Mouse (Mus musculus): ENCODE results near the gene B4galnt4. TPM values are rescaled to one million over a fixed set of nuclear protein-coding genes. Genes with fewer than 3 reads are reported as not detected.

The B4galnt4 gene
- total RNA-seq, 2 experiments from 2014 or later, result not detected

- ATAC-seq (replicated peaks; ENCODE audit: low FRiP score, poor library complexity, severe bottlenecking), result no peak
These were observed 39.2 kb downstream of the B4galnt4 start, which contains the start of gene Sigirr for GRCm38 (mm10) chr7:141099911-141100691. Gene Sigirr (minus strand): TSS chr7:141100572.

- peak; percentile 52 for ATAC-seq (replicated peaks; ENCODE audit: low FRiP score, poor library complexity, severe bottlenecking)
These were observed 42.3 kb downstream of the B4galnt4 start for GRCm38 (mm10) chr7:141103161-141103560.

GRCm38 (mm10) chr7:141115874-141116273, 55.0 kb downstream of the B4galnt4 start:
- 0 out of 2 replicates have a peak, but pooled peaks have one; percentile 16 for ATAC-seq (replicated peaks; ENCODE audit: low FRiP score, poor library complexity, severe bottlenecking)

GRCm38 (mm10) chr7:141117636-141118035, 56.7 kb downstream of the B4galnt4 start, which contains the start of gene Ano9:
Gene Ano9 (minus strand): TSS chr7:141117806.
- ATAC-seq (replicated peaks; ENCODE audit: low FRiP score, poor library complexity, severe bottlenecking), result no peak

- no peak for ATAC-seq (replicated peaks; ENCODE audit: low FRiP score, poor library complexity, severe bottlenecking)
These were observed 58.6 kb downstream of the B4galnt4 start for GRCm38 (mm10) chr7:141119487-141119886.

GRCm38 (mm10) chr7:141120605-141121004, 59.7 kb downstream of the B4galnt4 start:
- ATAC-seq (replicated peaks; ENCODE audit: low FRiP score, poor library complexity, severe bottlenecking), result no peak

- ATAC-seq (replicated peaks; ENCODE audit: low FRiP score, poor library complexity, severe bottlenecking), result no peak
These were observed 60.2 kb downstream of the B4galnt4 start for GRCm38 (mm10) chr7:141121051-141121531.

Other genes with a start within 250 kb of the B4galnt4 start
Only the 30 nearest of the 33 such genes appear.
- not detected in 2 replicates for gene Scgb1c1, start 215.6 kb upstream of the B4galnt4 start, total RNA-seq (2015; ENCODE audit: low replicate concordance)
- gene Scgb1c1, start 215.6 kb upstream of the B4galnt4 start, total RNA-seq (2017; ENCODE audit: low replicate concordance), result not detected in 2 replicates
- gene Odf3, start 213.3 kb upstream of the B4galnt4 start, total RNA-seq (2015; ENCODE audit: low replicate concordance), result not detected in 2 replicates
- not detected in 2 replicates for gene Odf3, start 213.3 kb upstream of the B4galnt4 start, total RNA-seq (2017; ENCODE audit: low replicate concordance)
- not detected in 2 replicates for gene Gm45785, start 204.8 kb upstream of the B4galnt4 start, total RNA-seq (2015; ENCODE audit: low replicate concordance)
- gene Gm45785, start 204.8 kb upstream of the B4galnt4 start, total RNA-seq (2017; ENCODE audit: low replicate concordance), result not detected in 2 replicates
- gene Ric8a, start 204.1 kb upstream of the B4galnt4 start, total RNA-seq (2015; ENCODE audit: low replicate concordance), result 9.2 and 16.3 TPM in 2 replicates
- 9.2 and 9.8 TPM in 2 replicates for gene Ric8a, start 204.1 kb upstream of the B4galnt4 start, total RNA-seq (2017; ENCODE audit: low replicate concordance)
- gene Bet1l, start 203.5 kb upstream of the B4galnt4 start, total RNA-seq (2015; ENCODE audit: low replicate concordance), result 10.4 and 14.8 TPM in 2 replicates
- 17.3 and 19.5 TPM in 2 replicates for gene Bet1l, start 203.5 kb upstream of the B4galnt4 start, total RNA-seq (2017; ENCODE audit: low replicate concordance)
- gene Psmd13, start 179.1 kb upstream of the B4galnt4 start, total RNA-seq (2015; ENCODE audit: low replicate concordance), result 13.1 and 37.0 TPM in 2 replicates
- gene Psmd13, start 179.1 kb upstream of the B4galnt4 start, total RNA-seq (2017; ENCODE audit: low replicate concordance), result 56.0 and 77.4 TPM in 2 replicates
- gene Sirt3, start 178.8 kb upstream of the B4galnt4 start, total RNA-seq (2015; ENCODE audit: low replicate concordance), result 1.9 and 12.1 TPM in 2 replicates
- 1.4 and 2.1 TPM in 2 replicates for gene Sirt3, start 178.8 kb upstream of the B4galnt4 start, total RNA-seq (2017; ENCODE audit: low replicate concordance)
- gene Cox8b, start 160.7 kb upstream of the B4galnt4 start, total RNA-seq (2015; ENCODE audit: low replicate concordance), result not detected in 2 replicates
- not detected in 2 replicates for gene Cox8b, start 160.7 kb upstream of the B4galnt4 start, total RNA-seq (2017; ENCODE audit: low replicate concordance)
- not detected in 2 replicates for gene Nlrp6, start 140.2 kb upstream of the B4galnt4 start, total RNA-seq (2015; ENCODE audit: low replicate concordance)
- gene Nlrp6, start 140.2 kb upstream of the B4galnt4 start, total RNA-seq (2017; ENCODE audit: low replicate concordance), result not detected in 2 replicates
- 0.38 and 3.8 TPM in 2 replicates for gene Pgghg, start 119.7 kb upstream of the B4galnt4 start, total RNA-seq (2015; ENCODE audit: low replicate concordance)
- gene Pgghg, start 119.7 kb upstream of the B4galnt4 start, total RNA-seq (2017; ENCODE audit: low replicate concordance), result 1.5 and 3.3 TPM in 2 replicates
- gene Ifitm5, start 110.8 kb upstream of the B4galnt4 start, total RNA-seq (2015; ENCODE audit: low replicate concordance), result not detected in 2 replicates
- 1.5 TPM in 1 of 2 replicates, not detected in the other for gene Ifitm5, start 110.8 kb upstream of the B4galnt4 start, total RNA-seq (2017; ENCODE audit: low replicate concordance)
- gene Gm45717, start 105.2 kb upstream of the B4galnt4 start, total RNA-seq (2015; ENCODE audit: low replicate concordance), result not detected in 2 replicates
- gene Gm45717, start 105.2 kb upstream of the B4galnt4 start, total RNA-seq (2017; ENCODE audit: low replicate concordance), result not detected in 2 replicates
- gene Ifitm2, start 105.1 kb upstream of the B4galnt4 start, total RNA-seq (2015; ENCODE audit: low replicate concordance), result 133 and 151 TPM in 2 replicates
- 41.4 and 47.4 TPM in 2 replicates for gene Ifitm2, start 105.1 kb upstream of the B4galnt4 start, total RNA-seq (2017; ENCODE audit: low replicate concordance)
- 31.8 and 47.3 TPM in 2 replicates for gene Ifitm1, start 93.9 kb upstream of the B4galnt4 start, total RNA-seq (2015; ENCODE audit: low replicate concordance)
- gene Ifitm1, start 93.9 kb upstream of the B4galnt4 start, total RNA-seq (2017; ENCODE audit: low replicate concordance), result 0.70 and 11.8 TPM in 2 replicates
- gene Ifitm3, start 50.3 kb upstream of the B4galnt4 start, total RNA-seq (2015; ENCODE audit: low replicate concordance), result 186 and 267 TPM in 2 replicates
- gene Ifitm3, start 50.3 kb upstream of the B4galnt4 start, total RNA-seq (2017; ENCODE audit: low replicate concordance), result 78.8 and 112 TPM in 2 replicates
- gene Ifitm6, start 43.2 kb upstream of the B4galnt4 start, total RNA-seq (2015; ENCODE audit: low replicate concordance), result 336 and 380 TPM in 2 replicates
- 99.4 and 179 TPM in 2 replicates for gene Ifitm6, start 43.2 kb upstream of the B4galnt4 start, total RNA-seq (2017; ENCODE audit: low replicate concordance)
- not detected in 2 replicates for gene Gm17387, start 32.0 kb upstream of the B4galnt4 start, total RNA-seq (2015; ENCODE audit: low replicate concordance)
- not detected in 2 replicates for gene Gm17387, start 32.0 kb upstream of the B4galnt4 start, total RNA-seq (2017; ENCODE audit: low replicate concordance)
- gene Pkp3, start 17.1 kb downstream of the B4galnt4 start, total RNA-seq (2015; ENCODE audit: low replicate concordance), result not detected in 2 replicates
- gene Pkp3, start 17.1 kb downstream of the B4galnt4 start, total RNA-seq (2017; ENCODE audit: low replicate concordance), result not detected in 2 replicates
- 4.2 TPM in 1 of 2 replicates, not detected in the other for gene Sigirr, start 39.5 kb downstream of the B4galnt4 start, total RNA-seq (2015; ENCODE audit: low replicate concordance)
- gene Sigirr, start 39.5 kb downstream of the B4galnt4 start, total RNA-seq (2017; ENCODE audit: low replicate concordance), result 2.8 and 4.4 TPM in 2 replicates
- not detected in 2 replicates for gene Ano9, start 56.7 kb downstream of the B4galnt4 start, total RNA-seq (2015; ENCODE audit: low replicate concordance)
- gene Ano9, start 56.7 kb downstream of the B4galnt4 start, total RNA-seq (2017; ENCODE audit: low replicate concordance), result not detected in 2 replicates
- 123 and 158 TPM in 2 replicates for gene Ptdss2, start 61.3 kb downstream of the B4galnt4 start, total RNA-seq (2015; ENCODE audit: low replicate concordance)
- gene Ptdss2, start 61.3 kb downstream of the B4galnt4 start, total RNA-seq (2017; ENCODE audit: low replicate concordance), result 153 and 164 TPM in 2 replicates
- 11.9 and 13.8 TPM in 2 replicates for gene Rnh1, start 111.8 kb downstream of the B4galnt4 start, total RNA-seq (2015; ENCODE audit: low replicate concordance)
- gene Rnh1, start 111.8 kb downstream of the B4galnt4 start, total RNA-seq (2017; ENCODE audit: low replicate concordance), result 15.1 and 15.7 TPM in 2 replicates
- gene Hras, start 132.9 kb downstream of the B4galnt4 start, total RNA-seq (2015; ENCODE audit: low replicate concordance), result 3.8 and 24.9 TPM in 2 replicates
- 11.4 and 20.8 TPM in 2 replicates for gene Hras, start 132.9 kb downstream of the B4galnt4 start, total RNA-seq (2017; ENCODE audit: low replicate concordance)
- 2.1 TPM in 1 of 2 replicates, not detected in the other for gene Lrrc56, start 133.1 kb downstream of the B4galnt4 start, total RNA-seq (2015; ENCODE audit: low replicate concordance)
- 0.94 and 1.8 TPM in 2 replicates for gene Lrrc56, start 133.1 kb downstream of the B4galnt4 start, total RNA-seq (2017; ENCODE audit: low replicate concordance)
- gene Lmntd2, start 153.0 kb downstream of the B4galnt4 start, total RNA-seq (2015; ENCODE audit: low replicate concordance), result not detected in 2 replicates
- 0.17 and 1.7 TPM in 2 replicates for gene Lmntd2, start 153.0 kb downstream of the B4galnt4 start, total RNA-seq (2017; ENCODE audit: low replicate concordance)
- 1.7 and 6.0 TPM in 2 replicates for gene Rassf7, start 154.8 kb downstream of the B4galnt4 start, total RNA-seq (2015; ENCODE audit: low replicate concordance)
- gene Rassf7, start 154.8 kb downstream of the B4galnt4 start, total RNA-seq (2017; ENCODE audit: low replicate concordance), result 3.9 and 12.2 TPM in 2 replicates
- gene Phrf1, start 167.7 kb downstream of the B4galnt4 start, total RNA-seq (2015; ENCODE audit: low replicate concordance), result 24.9 and 30.0 TPM in 2 replicates
- 25.5 and 32.8 TPM in 2 replicates for gene Phrf1, start 167.7 kb downstream of the B4galnt4 start, total RNA-seq (2017; ENCODE audit: low replicate concordance)
- gene Irf7, start 205.4 kb downstream of the B4galnt4 start, total RNA-seq (2015; ENCODE audit: low replicate concordance), result 49.5 and 73.8 TPM in 2 replicates
- 78.0 and 88.9 TPM in 2 replicates for gene Irf7, start 205.4 kb downstream of the B4galnt4 start, total RNA-seq (2017; ENCODE audit: low replicate concordance)
- gene Cdhr5, start 215.7 kb downstream of the B4galnt4 start, total RNA-seq (2015; ENCODE audit: low replicate concordance), result not detected in 2 replicates
- gene Cdhr5, start 215.7 kb downstream of the B4galnt4 start, total RNA-seq (2017; ENCODE audit: low replicate concordance), result not detected in 2 replicates
- not detected in 2 replicates for gene Sct, start 218.0 kb downstream of the B4galnt4 start, total RNA-seq (2015; ENCODE audit: low replicate concordance)
- gene Sct, start 218.0 kb downstream of the B4galnt4 start, total RNA-seq (2017; ENCODE audit: low replicate concordance), result not detected in 2 replicates

Measured in erythroblast, adult 5-6 weeks (primary cell).